Mouse (Mus musculus) forebrain, embryonic 13.5 days (tissue): ENCODE results near the gene Traf3ip1. TPM values are rescaled to one million over a fixed set of nuclear protein-coding genes. Genes with fewer than 3 reads are reported as not detected.
A peak's percentile ranks its signal among the peaks of the same experiment; 100 is the strongest.

Experiments
- ATAC-seq: fragments of 200-750 bp; cut with Nextera tagmentation; 2 replicates; pipeline ENCODE4 v1.8.0; 2017
- H3K27ac ChIP-seq: fragments of 300-500 bp; sonication (generic); 2 replicates; pipeline ENCODE4 v1.5.1; 2015; ENCODE audit warnings: inconsistent platforms, mild to moderate bottlenecking, moderate library complexity
- H3K27me3 ChIP-seq: fragments of 300-500 bp; sonication (generic); 2 replicates; pipeline ENCODE4 v1.6.1; 2015; ENCODE audit warnings: mild to moderate bottlenecking, inconsistent platforms
- H3K36me3 ChIP-seq: fragments of 300-500 bp; sonication (generic); 2 replicates; pipeline ENCODE4 v1.6.1; 2015; ENCODE audit warnings: mild to moderate bottlenecking, inconsistent platforms; ENCODE audit not compliant: poor library complexity, severe bottlenecking
- H3K4me1 ChIP-seq: fragments of 300-500 bp; sonication (generic); 2 replicates; pipeline ENCODE4 v1.6.1; 2015; ENCODE audit warnings: inconsistent platforms
- H3K4me2 ChIP-seq: fragments of 300-500 bp; sonication (generic); 2 replicates; pipeline ENCODE4 v1.6.1; 2015; ENCODE audit warnings: inconsistent platforms, mild to moderate bottlenecking, moderate library complexity
- H3K4me3 ChIP-seq: fragments of 300-500 bp; sonication (generic); 2 replicates; pipeline ENCODE4 v1.5.1; 2015; ENCODE audit warnings: mild to moderate bottlenecking, inconsistent platforms
- H3K9ac ChIP-seq: fragments of 300-500 bp; sonication (generic); 2 replicates; pipeline ENCODE4 v1.6.1; 2015; ENCODE audit warnings: mild to moderate bottlenecking, inconsistent platforms
- H3K9me3 ChIP-seq: fragments of 300-500 bp; sonication (generic); replicated peaks from 2 replicates; pipeline ENCODE4 v1.6.1; 2016; ENCODE audit warnings: inconsistent platforms
- WGBS: fragments of 180-500 bp; shearing (Covaris S2); methylation state at CpG from one replicate; pipeline ENCODE4 v1.1.7; 2015; 5-methylcytosine and 5-hydroxymethylcytosine counted together
- polyA plus RNA-seq: library from polyadenylated mRNA; unstranded; fragments of >200 nt; fragmentation: Nextera tagmentation; extraction: Ambion mirVana; gene quantifications from 2 replicates; pipeline ENCODE4 v1.2.1, GENCODE M21; 2015

The Traf3ip1 gene
- polyA plus RNA-seq, 1 experiment from 2014 or later, result 9.9 TPM

GRCm38 (mm10) chr1:91498579-91498978 is 4.1 kb downstream of the Traf3ip1 start:
- no peak for ATAC-seq
- Histone ChIP-seq H3K27me3 (no peaks in the 10 kb centered on the region), H3K4me3 (no peak overlapping the region), H3K4me1 (peaks cover 22% of the 10 kb centered on the region), H3K9me3 (no peaks in the 10 kb centered on the region), H3K4me2 (no peak overlapping the region), H3K27ac (no peak overlapping the region), H3K36me3 (peaks cover 39% of the 10 kb centered on the region), H3K9ac (no peak overlapping the region)
- WGBS, result 95% methylated on average over 6 of the region's 6 CpGs

GRCm38 (mm10) chr1:91504615-91505014 is 10.2 kb downstream of the Traf3ip1 start:
- no peak overlapping the region for H3K9ac ChIP-seq
- WGBS, result 87% methylated on average over 3 of the region's 3 CpGs

GRCm38 (mm10) chr1:91514916-91515315 is 20.5 kb downstream of the Traf3ip1 start:
- WGBS, result 85% methylated on average over 11 of the region's 11 CpGs
- Histone ChIP-seq H3K9me3 (no peaks in the 10 kb centered on the region), H3K4me2 (no peak overlapping the region), H3K4me3 (no peak overlapping the region), H3K9ac (no peak overlapping the region), H3K27ac (no peak overlapping the region), H3K36me3 (peaks cover 59% of the 10 kb centered on the region), H3K27me3 (no peaks in the 10 kb centered on the region), H3K4me1 (no peaks in the 10 kb centered on the region)
- ATAC-seq, result no peak

More at GRCm38 (mm10) chr1:91504615-91505014, 10.2 kb downstream of the Traf3ip1 start:
- H3K4me2 ChIP-seq, result no peak overlapping the region
- no peaks in the 10 kb centered on the region for H3K9me3 ChIP-seq
- ATAC-seq, result no peak
- no peak overlapping the region for H3K4me3 ChIP-seq
- peaks cover 82% of the 10 kb centered on the region for H3K36me3 ChIP-seq
- no peaks in the 10 kb centered on the region for H3K4me1 ChIP-seq
- H3K27me3 ChIP-seq, result no peaks in the 10 kb centered on the region
- no peak overlapping the region for H3K27ac ChIP-seq

GRCm38 (mm10) chr1:91515642-91516041 is 21.2 kb downstream of the Traf3ip1 start:
- no peak overlapping the region for H3K9ac ChIP-seq
- H3K4me2 ChIP-seq, result no peak overlapping the region
- no peak overlapping the region for H3K27ac ChIP-seq
- H3K4me3 ChIP-seq, result no peak overlapping the region
- no peaks in the 10 kb centered on the region for H3K9me3 ChIP-seq
- no peaks in the 10 kb centered on the region for H3K27me3 ChIP-seq
- 94% methylated on average over 6 of the region's 6 CpGs for WGBS
- H3K4me1 ChIP-seq, result no peaks in the 10 kb centered on the region
- no peak for ATAC-seq
- peaks cover 59% of the 10 kb centered on the region for H3K36me3 ChIP-seq

- Histone ChIP-seq H3K9me3 (no peaks in the 10 kb centered on the region), H3K4me3 (no peak overlapping the region), H3K36me3 (peaks cover 80% of the 10 kb centered on the region), H3K4me2 (no peak overlapping the region), H3K9ac (no peak overlapping the region), H3K4me1 (no peaks in the 10 kb centered on the region), H3K27me3 (no peaks in the 10 kb centered on the region), H3K27ac (no peak overlapping the region)
- 14% methylated on average over 10 of the region's 10 CpGs for WGBS
- ATAC-seq, result peak; percentile 81
Measured at GRCm38 (mm10) chr1:91523759-91524158, 29.3 kb downstream of the Traf3ip1 start.

GRCm38 (mm10) chr1:91525838-91526237 is 31.4 kb downstream of the Traf3ip1 start:
- no peak for ATAC-seq
- Histone ChIP-seq H3K9ac (no peak overlapping the region), H3K4me1 (no peaks in the 10 kb centered on the region), H3K36me3 (peaks cover 76% of the 10 kb centered on the region), H3K9me3 (no peaks in the 10 kb centered on the region), H3K27me3 (no peaks in the 10 kb centered on the region), H3K4me2 (no peak overlapping the region), H3K27ac (no peak overlapping the region), H3K4me3 (no peak overlapping the region)
- WGBS, result 89% methylated on average over 14 of the region's 14 CpGs

- Histone ChIP-seq H3K4me3 (no peak overlapping the region), H3K4me2 (no peak overlapping the region), H3K4me1 (no peaks in the 10 kb centered on the region), H3K9me3 (no peaks in the 10 kb centered on the region), H3K36me3 (peaks cover 48% of the 10 kb centered on the region), H3K27ac (no peak overlapping the region), H3K9ac (no peak overlapping the region), H3K27me3 (no peaks in the 10 kb centered on the region)
- WGBS, result 91% methylated on average over 9 of the region's 9 CpGs
- no peak for ATAC-seq
Measured at GRCm38 (mm10) chr1:91530166-91530565, 35.7 kb downstream of the Traf3ip1 start.

GRCm38 (mm10) chr1:91532243-91532642 is 37.8 kb downstream of the Traf3ip1 start:
- Histone ChIP-seq H3K4me2 (no peak overlapping the region), H3K27me3 (peaks cover 7% of the 10 kb centered on the region; the same call in 1 of the 2 replicates), H3K4me3 (no peak overlapping the region), H3K36me3 (peaks cover 29% of the 10 kb centered on the region), H3K9me3 (no peaks in the 10 kb centered on the region), H3K9ac (no peak overlapping the region), H3K27ac (no peak overlapping the region), H3K4me1 (no peaks in the 10 kb centered on the region)
- 92% methylated on average over 4 of the region's 4 CpGs for WGBS
- no peak for ATAC-seq

- H3K9me3 ChIP-seq, result no peaks in the 10 kb centered on the region
- H3K9ac ChIP-seq, result no peak overlapping the region
- H3K4me3 ChIP-seq, result no peak overlapping the region
- no peaks in the 10 kb centered on the region for H3K4me1 ChIP-seq
- WGBS, result 93% methylated on average over 5 of the region's 5 CpGs
- H3K36me3 ChIP-seq, result peaks cover 23% of the 10 kb centered on the region
- ATAC-seq, result no peak
- no peak overlapping the region for H3K4me2 ChIP-seq
- H3K27me3 ChIP-seq, result peaks cover 11% of the 10 kb centered on the region
- no peak overlapping the region for H3K27ac ChIP-seq
Measured at GRCm38 (mm10) chr1:91532892-91533291, 38.4 kb downstream of the Traf3ip1 start.

- 71% methylated on average over 2 of the region's 2 CpGs for WGBS
- no peak overlapping the region for H3K27ac ChIP-seq
- H3K4me2 ChIP-seq, result no peak overlapping the region
- ATAC-seq, result no peak
- no peaks in the 10 kb centered on the region for H3K4me1 ChIP-seq
- H3K36me3 ChIP-seq, result peaks cover 17% of the 10 kb centered on the region
- H3K27me3 ChIP-seq, result peaks cover 16% of the 10 kb centered on the region
- H3K4me3 ChIP-seq, result no peak overlapping the region
- no peak overlapping the region for H3K9ac ChIP-seq
- H3K9me3 ChIP-seq, result no peaks in the 10 kb centered on the region
Measured at GRCm38 (mm10) chr1:91533483-91533882, 39.0 kb downstream of the Traf3ip1 start.

GRCm38 (mm10) chr1:91533961-91534723 is 39.7 kb downstream of the Traf3ip1 start:
- H3K27ac ChIP-seq, result no peak overlapping the region
- WGBS, result 81% methylated on average over 19 of the region's 19 CpGs
- H3K9me3 ChIP-seq, result no peaks in the 10 kb centered on the region
- no peak for ATAC-seq
- H3K4me3 ChIP-seq, result no peak overlapping the region
- peaks cover 13% of the 10 kb centered on the region; the same call in 1 of the 2 replicates for H3K36me3 ChIP-seq
- no peaks in the 10 kb centered on the region for H3K4me1 ChIP-seq
- no peak overlapping the region for H3K9ac ChIP-seq
- peaks cover 22% of the 10 kb centered on the region for H3K27me3 ChIP-seq
- H3K4me2 ChIP-seq, result no peak overlapping the region

- Histone ChIP-seq H3K9ac (no peak overlapping the region), H3K4me3 (no peak overlapping the region), H3K4me2 (no peak overlapping the region), H3K4me1 (peaks cover 21% of the 10 kb centered on the region), H3K27me3 (peaks cover 30% of the 10 kb centered on the region), H3K27ac (no peak overlapping the region), H3K9me3 (no peaks in the 10 kb centered on the region), H3K36me3 (0 out of 2 replicates have a peak, but pooled peaks cover 3% of the 10 kb centered on the region)
- no peak for ATAC-seq
- WGBS, result 20% methylated on average over 15 of the region's 22 CpGs
Measured at GRCm38 (mm10) chr1:91537786-91538569, 43.5 kb downstream of the Traf3ip1 start.
